ENCODE assay signal across 10 mouse cellular contexts in the genomic region with DNA sequence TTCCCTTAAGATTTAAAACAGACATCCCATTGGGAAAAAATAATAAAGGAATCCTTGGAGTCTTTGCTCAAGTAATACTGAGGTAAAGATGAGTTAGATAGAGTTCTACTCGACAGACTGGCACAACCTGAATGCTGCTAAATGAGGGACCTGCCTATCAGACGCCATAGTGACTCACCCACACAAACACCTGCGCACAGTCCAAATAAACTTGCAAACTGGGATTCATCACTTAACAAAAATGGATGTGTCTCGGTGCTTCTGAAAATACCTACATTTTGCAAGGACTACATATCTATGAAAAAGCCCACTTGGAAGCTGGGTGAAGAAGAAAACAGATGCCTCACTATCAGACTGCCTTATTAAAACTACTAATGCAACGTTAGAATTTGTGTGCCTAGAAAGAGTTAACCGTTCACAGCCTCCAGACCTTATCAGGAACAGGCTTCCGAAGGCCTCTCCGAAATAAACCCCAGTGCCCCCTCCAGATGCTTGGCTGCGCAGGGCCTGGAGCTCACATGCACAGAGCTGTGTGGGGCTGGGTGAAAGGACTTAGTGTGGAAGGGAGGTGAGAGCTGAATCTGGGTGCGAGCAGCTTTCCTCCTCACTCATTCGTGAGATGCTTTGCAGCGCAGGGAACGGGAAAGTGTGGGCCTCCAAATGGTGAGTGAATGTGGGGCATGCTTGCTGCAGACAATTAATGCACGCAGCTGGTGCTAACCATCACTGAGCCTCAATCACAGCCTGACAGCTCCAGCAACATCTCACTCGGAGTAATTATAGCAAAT.
DNase-seq lines count a peak whose midpoint lies in the region; ATAC-seq lines count a peak whose summit lies in the region.
"Had no signal": no experiment of that assay in that cellular context is flagged by ENCODE, and none has a peak within 500 bp of the region (broad histone marks: within the 10 kb centered on the region; RNA-seq: fewer than 3 reads in every experiment).

No protein-coding gene starts in this region.

- H3K9me3 ChIP-seq in heart, embryonic 14.5 days (ENCODE audit: control insufficient read depth, low read length) = no peaks in the 10 kb centered on the region
- H3K9me3 ChIP-seq in embryonic facial prominence, embryonic 15.5 days (replicated peaks) = no peaks in the 10 kb centered on the region
- H3K9me3 ChIP-seq in neural tube, embryonic 14.5 days (ENCODE audit: control insufficient read depth, low read length) = no peaks in the 10 kb centered on the region
- H3K9me3 ChIP-seq: lung, embryonic 15.5 days had no signal

- WGBS in heart, embryonic 14.5 days = 14% methylated on average over 15 of the region's 15 CpGs
- WGBS in embryonic facial prominence, embryonic 15.5 days = 38% methylated on average over 15 of the region's 15 CpGs
- WGBS in neural tube, embryonic 14.5 days = 43% methylated on average over 15 of the region's 15 CpGs

- DNase-seq in heart, adult 8-10 months (ENCODE audit: low spot score) = no peak
- peak; percentile 77 for DNase-seq in layer of hippocampus, adult 9-11 months
- no peak for DNase-seq in ovary, postnatal 10 days (ENCODE audit: low spot score)
- no peak for DNase-seq in gastrocnemius, postnatal 36 days
- DNase-seq: kidney, adult 2 months had no signal

- H3K4me1 ChIP-seq in heart, embryonic 14.5 days (ENCODE audit: control insufficient read depth in 2 of 2, insufficient read depth in 2 of 2, low read length in 2 of 2) = peaks cover 25 to 38% of the 10 kb centered on the region in 2 experiments
- H3K4me1 ChIP-seq in embryonic facial prominence, embryonic 15.5 days = peaks cover 33% of the 10 kb centered on the region
- peaks cover 20% of the 10 kb centered on the region for H3K4me1 ChIP-seq in neural tube, embryonic 14.5 days (ENCODE audit: control insufficient read depth, insufficient read depth, low read length)

- peaks cover 2% of the 10 kb centered on the region; the same call in 1 of the 2 replicates for H3K36me3 ChIP-seq in heart, embryonic 14.5 days (ENCODE audit: control insufficient read depth, insufficient read depth, low read length)
- H3K36me3 ChIP-seq in embryonic facial prominence, embryonic 15.5 days = no peaks in the 10 kb centered on the region
- H3K36me3 ChIP-seq in neural tube, embryonic 14.5 days (ENCODE audit: control insufficient read depth, insufficient read depth, low read length) = no peaks in the 10 kb centered on the region
- H3K36me3 ChIP-seq: lung, embryonic 15.5 days had no signal

- H3K27ac ChIP-seq in heart, embryonic 14.5 days (replicated peaks in 1 of 2; ENCODE audit: control insufficient read depth in 1 of 2, insufficient read depth in 1 of 2, low read depth in 2 of 2, low read length in 2 of 2) = peak overlapping the region; percentile 9 to 76
- peak overlapping the region; percentile 72 for H3K27ac ChIP-seq in embryonic facial prominence, embryonic 15.5 days (replicated peaks)
- H3K27ac ChIP-seq in neural tube, embryonic 14.5 days (ENCODE audit: low read depth, low read length) = peak overlapping the region; percentile 72
- H3K27ac ChIP-seq: lung, embryonic 15.5 days had no signal

- no peak overlapping the region for H3K9ac ChIP-seq in heart, embryonic 14.5 days (ENCODE audit: low read length)
- no peak overlapping the region for H3K9ac ChIP-seq in embryonic facial prominence, embryonic 15.5 days
- no peak overlapping the region for H3K9ac ChIP-seq in neural tube, embryonic 14.5 days (replicated peaks; ENCODE audit: low read depth, low read length)
- H3K9ac ChIP-seq: lung, embryonic 15.5 days had no signal

- intact Hi-C loops in gastrocnemius, postnatal 36 days (cut with DNase I) = no loop called here

- no peaks in the 10 kb centered on the region for H3K27me3 ChIP-seq in heart, embryonic 14.5 days (ENCODE audit: control insufficient read depth, insufficient read depth, low read length)
- no peaks in the 10 kb centered on the region for H3K27me3 ChIP-seq in embryonic facial prominence, embryonic 15.5 days
- H3K27me3 ChIP-seq in neural tube, embryonic 14.5 days (ENCODE audit: control insufficient read depth, insufficient read depth, low read length) = no peaks in the 10 kb centered on the region
- H3K27me3 ChIP-seq: lung, embryonic 15.5 days had no signal

- no peak overlapping the region for H3K4me3 ChIP-seq in heart, embryonic 14.5 days (ENCODE audit: control insufficient read depth in 1 of 2, insufficient read depth in 1 of 2, low read depth in 1 of 2, low read length in 2 of 2)
- H3K4me3 ChIP-seq in embryonic facial prominence, embryonic 15.5 days (replicated peaks) = no peak overlapping the region
- no peak overlapping the region for H3K4me3 ChIP-seq in neural tube, embryonic 14.5 days (ENCODE audit: low read depth, low read length)
- H3K4me3 ChIP-seq: lung, embryonic 15.5 days had no signal

- ATAC-seq in heart, embryonic 14.5 days (ENCODE audit: insufficient number of reproducible peaks, insufficient read depth, low FRiP score, low read depth) = 0 out of 2 replicates have a peak, but pooled peaks have one; percentile 36
- ATAC-seq in embryonic facial prominence, embryonic 15.5 days (ENCODE audit: insufficient number of reproducible peaks, low FRiP score, low TSS enrichment, low read depth) = no peak; the same call in 1 of the 2 replicates
- peak; percentile 83 for ATAC-seq in neural tube, embryonic 14.5 days (ENCODE audit: low read depth)
- no peak for ATAC-seq in megakaryocyte, adult 5-6 weeks (ENCODE audit: poor library complexity, severe bottlenecking)

- H3K4me2 ChIP-seq in heart, embryonic 14.5 days (ENCODE audit: low read length) = peak overlapping the region; percentile 48
- H3K4me2 ChIP-seq in embryonic facial prominence, embryonic 15.5 days (replicated peaks) = no peak overlapping the region
- no peak overlapping the region for H3K4me2 ChIP-seq in neural tube, embryonic 14.5 days (ENCODE audit: low read depth, low read length)
- H3K4me2 ChIP-seq: lung, embryonic 15.5 days had no signal

Comparison
In these comparisons a context has a peak if more than half of its experiments do, and no peak if none do; other contexts are left out.
1. ATAC-seq: peak in heart, embryonic 14.5 days (single experiment) and neural tube, embryonic 14.5 days (single experiment); none in embryonic facial prominence, embryonic 15.5 days (single experiment) and megakaryocyte, adult 5-6 weeks (single experiment).
2. Peak in every context shown above with its lines, with median percentiles within 50 percentile points of each other: H3K27ac ChIP-seq.